Mouse (Mus musculus) heart, adult 8-10 months (tissue): ENCODE results near the gene Idi2. TPM values are rescaled to one million over a fixed set of nuclear protein-coding genes. Genes with fewer than 3 reads are reported as not detected.
"Not testable (repeated sequence)": the region's sequence is repeated elsewhere in the genome, so short reads cannot be mapped to it uniquely, and the experiment has no call there.

Source experiments
- DNase-seq: peaks from one replicate; pipeline ENCODE4 v3.0.0; 2022; ENCODE audit warnings: low spot score
- total RNA-seq, 4 experiments: library from RNA; stranded (reverse); gene quantifications; 2 replicates each; pipeline ENCODE4 v1.2.4; 2022

Gene Idi2
- total RNA-seq: not detected

DNA sequence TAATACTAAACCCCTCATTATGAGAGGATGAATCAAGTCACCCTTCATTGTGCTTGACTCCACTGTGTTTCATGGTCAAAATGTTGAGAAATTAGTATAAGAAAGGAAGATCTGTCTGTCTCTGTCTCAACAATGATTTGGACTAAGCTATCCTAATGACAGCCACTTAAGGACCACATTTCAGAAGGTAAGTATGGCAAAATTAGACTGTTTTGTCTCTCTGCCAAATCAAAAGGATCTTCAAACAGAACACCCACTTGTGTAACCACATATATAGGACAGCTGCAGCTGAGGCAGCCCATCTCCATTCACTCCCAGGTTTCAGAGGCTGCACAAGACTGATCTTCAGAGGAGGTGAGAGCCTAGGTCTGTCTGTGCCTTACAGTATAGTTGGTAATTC lies at the start of gene Idi2:
TSS of gene Idi2 (plus strand) at position 301 of the 400 bp plus-strand sequence.
- not testable (repeated sequence) for DNase-seq

DNA sequence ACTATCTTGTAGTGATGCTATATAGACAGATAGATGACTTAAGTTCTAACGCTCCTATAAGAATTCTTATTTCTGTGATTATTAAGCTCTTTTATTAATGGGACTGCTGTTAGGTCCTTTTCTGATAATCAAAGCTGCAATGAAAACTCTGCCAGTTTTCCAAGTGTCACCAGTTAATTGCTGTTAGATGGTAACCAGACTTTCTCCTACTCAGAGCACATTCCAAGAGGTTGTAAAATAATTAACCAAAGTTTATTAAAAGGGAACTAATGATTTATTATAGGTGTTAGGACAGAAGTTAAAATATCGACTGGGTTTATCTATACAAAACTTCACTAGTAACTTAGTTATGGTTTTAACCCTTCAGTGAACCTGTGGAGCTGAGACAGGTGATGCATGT lies 46.7 kb upstream of the Idi2 start:
- DNase-seq: not testable (repeated sequence)

DNA sequence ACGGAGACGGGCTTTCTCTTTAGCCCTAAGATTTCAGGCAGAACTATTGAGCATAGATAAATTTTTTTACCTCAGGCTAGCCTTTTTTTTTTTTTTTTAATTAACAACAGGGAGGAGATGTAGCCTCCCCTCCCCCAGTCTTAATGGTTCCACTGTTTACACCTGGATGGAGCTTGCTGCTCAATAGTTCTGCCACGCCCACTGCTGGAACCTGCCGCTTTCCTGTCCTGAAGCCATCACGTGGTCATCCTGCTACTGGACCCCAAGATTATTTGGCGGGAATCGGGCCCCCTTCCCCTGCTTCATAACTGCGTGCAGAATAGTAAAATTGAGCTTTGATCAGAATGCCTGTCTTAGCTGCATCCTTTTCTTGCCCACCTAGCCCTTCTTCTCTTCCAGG lies 38.8 kb upstream of the Idi2 start:
- not testable (repeated sequence) for DNase-seq

GRCm38 (mm10) chr13:8933499-8933898 lies 19.2 kb upstream of the Idi2 start:
- no peak for DNase-seq

DNA sequence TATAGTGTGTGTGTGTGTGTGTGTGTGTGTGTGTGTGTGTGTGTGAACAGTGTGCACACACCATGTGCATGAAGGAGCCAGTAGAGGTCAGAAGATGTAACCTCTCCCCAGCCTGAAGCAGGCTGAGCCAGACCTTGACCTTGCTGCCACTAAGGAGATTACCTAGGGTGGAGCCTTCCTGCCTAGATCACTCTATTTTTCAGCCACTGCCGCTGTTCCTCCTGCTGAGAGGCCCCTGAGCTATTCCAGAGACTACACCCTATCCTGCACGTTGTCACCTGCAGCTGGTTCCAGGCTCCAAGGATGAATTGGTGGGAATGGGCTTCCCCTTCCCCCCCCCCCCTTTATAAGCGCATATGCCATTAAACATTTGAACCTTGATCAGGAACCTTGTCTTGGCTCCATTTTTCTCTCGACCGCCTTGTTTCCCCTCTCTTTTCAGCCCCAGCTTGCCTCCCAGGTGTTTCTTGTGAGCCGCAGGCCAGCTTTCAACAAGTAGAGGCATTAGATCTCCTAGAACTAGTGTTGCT lies 15.0 kb upstream of the Idi2 start:
- DNase-seq: not testable (repeated sequence)

DNA sequence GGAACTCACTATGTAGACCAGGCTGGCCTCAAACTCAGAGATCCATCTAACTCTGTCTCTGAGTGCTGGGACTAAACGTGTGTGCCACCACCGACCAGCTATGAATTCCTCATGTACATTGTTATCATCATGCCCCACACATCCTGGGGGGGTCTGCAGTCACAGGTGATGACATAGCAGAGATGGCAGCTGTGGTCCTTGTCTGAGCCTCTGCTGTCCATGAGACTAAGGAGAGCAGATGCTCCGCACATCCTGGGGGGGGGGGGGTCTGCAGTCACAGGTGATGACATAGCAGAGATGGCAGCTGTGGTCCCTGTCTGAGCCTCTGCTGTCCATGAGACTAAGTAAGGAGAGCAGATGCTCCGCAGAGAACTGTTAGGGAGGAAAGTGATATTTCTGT lies 11.6 kb upstream of the Idi2 start:
- DNase-seq: not testable (repeated sequence)

DNA sequence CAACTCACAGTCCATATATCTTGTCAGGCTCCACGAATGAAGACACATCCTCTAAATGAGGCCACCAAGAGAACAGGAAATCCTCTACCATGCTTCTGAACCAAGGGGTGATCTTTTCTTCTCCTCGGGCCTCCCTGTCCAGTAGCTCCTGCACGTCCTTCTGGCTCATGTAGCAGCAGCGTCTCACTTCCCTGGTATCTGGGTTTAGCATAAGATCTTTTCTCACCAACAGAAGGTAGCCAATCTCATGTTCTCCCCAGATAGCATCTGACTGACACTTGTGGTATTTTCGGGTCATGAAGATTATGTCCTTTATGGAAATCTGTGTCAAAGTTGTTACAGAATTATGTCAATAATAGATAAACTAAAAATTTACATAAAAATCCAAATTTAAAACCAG lies 11.0 kb upstream of the Idi2 start:
- DNase-seq: not testable (repeated sequence)

GRCm38 (mm10) chr13:8943828-8944227 lies 8.8 kb upstream of the Idi2 start:
- DNase-seq: not testable (repeated sequence)

DNA sequence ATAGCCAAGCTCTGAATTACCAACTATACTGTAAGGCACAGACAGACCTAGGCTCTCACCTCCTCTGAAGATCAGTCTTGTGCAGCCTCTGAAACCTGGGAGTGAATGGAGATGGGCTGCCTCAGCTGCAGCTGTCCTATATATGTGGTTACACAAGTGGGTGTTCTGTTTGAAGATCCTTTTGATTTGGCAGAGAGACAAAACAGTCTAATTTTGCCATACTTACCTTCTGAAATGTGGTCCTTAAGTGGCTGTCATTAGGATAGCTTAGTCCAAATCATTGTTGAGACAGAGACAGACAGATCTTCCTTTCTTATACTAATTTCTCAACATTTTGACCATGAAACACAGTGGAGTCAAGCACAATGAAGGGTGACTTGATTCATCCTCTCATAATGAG lies 4.5 kb upstream of the Idi2 start, which contains the start of gene Gm9745:
TSS of gene Gm9745 (minus strand) at position 101 of the 400 bp plus-strand sequence.
- DNase-seq: not testable (repeated sequence)

GRCm38 (mm10) chr13:8955127-8955526 lies 2.5 kb downstream of the Idi2 start:
- not testable (repeated sequence) for DNase-seq

GRCm38 (mm10) chr13:8956873-8957272 lies 4.2 kb downstream of the Idi2 start:
- DNase-seq: not testable (repeated sequence)

GRCm38 (mm10) chr13:8959058-8959457 lies 6.4 kb downstream of the Idi2 start:
- DNase-seq: not testable (repeated sequence)

GRCm38 (mm10) chr13:8959554-8959953 lies 6.9 kb downstream of the Idi2 start:
- DNase-seq: not testable (repeated sequence)

GRCm38 (mm10) chr13:8961128-8961888 lies 8.6 kb downstream of the Idi2 start:
- not testable (repeated sequence) for DNase-seq

DNA sequence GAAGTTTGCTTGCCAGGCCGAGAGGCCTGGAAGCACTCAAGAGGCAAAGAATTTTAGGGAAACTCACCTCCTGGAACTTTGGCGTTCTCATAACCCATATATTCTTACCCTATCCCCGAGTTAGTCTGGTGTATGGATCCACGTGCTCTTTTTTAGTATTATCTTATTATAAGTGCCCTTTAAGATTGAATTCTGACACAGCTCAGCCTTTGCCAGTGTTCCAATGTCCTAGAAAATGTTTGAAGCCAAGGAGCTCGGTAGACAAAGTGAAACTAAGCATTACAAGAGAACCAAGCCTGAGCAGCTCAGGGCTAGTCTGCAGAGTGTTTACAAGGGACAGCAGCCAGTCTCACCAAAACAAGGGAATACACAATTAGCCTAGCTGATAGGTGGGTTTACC lies 9.6 kb downstream of the Idi2 start:
- DNase-seq: peak; percentile 3

- no peak for DNase-seq
Observed at GRCm38 (mm10) chr13:8965224-8965623, 12.6 kb downstream of the Idi2 start.

DNA sequence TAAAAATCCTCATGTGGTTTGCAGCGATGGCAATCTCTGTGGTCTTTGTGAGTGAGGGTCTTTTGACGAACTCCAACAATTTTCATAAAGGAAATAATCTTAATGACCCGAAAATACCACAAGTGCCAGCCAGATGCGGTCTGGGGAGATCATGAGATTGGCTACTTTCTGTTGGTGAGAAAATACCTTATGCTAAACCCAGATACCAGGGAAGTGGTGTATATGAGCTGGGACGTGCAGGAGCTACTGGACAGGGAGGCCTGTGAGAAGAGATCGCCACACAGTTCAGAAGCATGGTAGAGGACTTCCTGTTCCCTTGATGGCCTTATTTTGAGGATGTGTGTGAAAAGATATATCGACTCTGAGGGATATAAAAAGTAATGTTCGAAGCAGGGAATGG lies 15.1 kb downstream of the Idi2 start:
- DNase-seq: no peak

- no peak for DNase-seq
Observed at GRCm38 (mm10) chr13:8972369-8972768, 19.7 kb downstream of the Idi2 start.

- no peak for DNase-seq
Observed at GRCm38 (mm10) chr13:8972972-8973371, 20.3 kb downstream of the Idi2 start.

GRCm38 (mm10) chr13:8992231-8992630 lies 39.6 kb downstream of the Idi2 start:
- DNase-seq: no peak

DNA sequence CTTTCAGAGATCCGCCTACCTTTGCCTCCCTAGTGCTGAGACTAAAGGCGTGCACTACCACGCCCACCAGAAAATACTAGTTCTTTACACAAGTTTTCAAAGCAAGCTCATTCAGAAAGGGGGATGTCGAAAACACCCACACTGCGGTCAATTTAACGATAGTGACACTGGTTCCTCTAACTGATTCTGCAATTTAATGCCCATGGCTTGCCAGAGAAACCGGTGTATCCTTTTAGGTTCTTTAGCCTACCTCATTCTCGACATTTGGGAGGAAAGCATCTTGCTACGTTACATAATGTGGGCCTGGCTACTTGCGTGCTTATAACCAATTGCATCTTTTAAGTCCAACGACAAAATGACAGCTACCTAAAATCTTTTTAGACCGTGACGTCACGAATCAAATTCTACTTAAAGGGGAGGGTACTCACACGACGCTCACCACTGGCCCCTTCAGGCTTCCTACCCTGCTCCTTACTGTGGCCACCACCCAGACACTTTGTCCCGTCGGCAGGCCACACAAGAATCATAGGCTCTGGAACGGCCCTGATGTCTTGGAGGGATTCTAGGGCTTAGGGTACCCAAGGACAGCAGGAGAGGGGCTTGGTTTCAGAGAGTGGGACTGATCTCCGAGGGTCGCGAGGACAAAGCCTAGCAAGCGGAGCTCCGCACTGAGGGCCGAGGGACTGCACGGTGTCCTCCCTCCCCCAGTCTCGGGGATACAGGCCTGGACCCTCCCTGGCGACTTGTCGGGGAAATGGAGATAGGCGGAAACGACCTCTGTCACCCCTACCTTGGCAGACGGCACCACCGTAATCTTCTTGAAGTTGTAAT lies 42.7 kb downstream of the Idi2 start:
- no peak for DNase-seq
